Comparison of ENCODE assay signal across 9 mouse cellular contexts in genomic region chr6:83505554-83505953, GRCm38 (mm10). TPM values are rescaled to one million over a fixed set of nuclear protein-coding genes. Genes with fewer than 3 reads are reported as not detected.
A peak's percentile ranks its signal among the peaks of the same experiment; 100 is the strongest.
DNase-seq lines count a peak whose midpoint lies in the region; ATAC-seq and TF ChIP-seq lines count a peak whose summit lies in the region.
"Had no signal": no experiment of that assay in that cellular context is flagged by ENCODE, and none has a peak within 500 bp of the region (broad histone marks: within the 10 kb centered on the region; RNA-seq: fewer than 3 reads in every experiment).

No protein-coding gene starts in this region.

- no peak overlapping the region for H3ac ChIP-seq in myocyte (ENCODE audit: control insufficient read depth, insufficient read length)

- H3K4me3 ChIP-seq in kidney, postnatal 0 days (replicated peaks; ENCODE audit: low read depth, low read length), result peak overlapping the region; percentile 49; the same call in 1 of the 2 replicates
- peak overlapping the region; percentile 85 for H3K4me3 ChIP-seq in embryonic facial prominence, embryonic 12.5 days
- H3K4me3 ChIP-seq in intestine, embryonic 15.5 days (replicated peaks), result no peak overlapping the region
- peak overlapping the region; percentile 42 for H3K4me3 ChIP-seq in myocyte
- no peak overlapping the region for H3K4me3 ChIP-seq in thymus, adult 2 months (ENCODE audit: control insufficient read depth, insufficient read depth, low read length)

- H3K4me1 ChIP-seq in kidney, postnatal 0 days (replicated peaks; ENCODE audit: insufficient read depth, low read length), result peaks cover 8% of the 10 kb centered on the region; the same call in 1 of the 2 replicates
- H3K4me1 ChIP-seq in embryonic facial prominence, embryonic 12.5 days, result peaks cover 6% of the 10 kb centered on the region
- H3K4me1 ChIP-seq in intestine, embryonic 15.5 days (replicated peaks), result peaks cover 4% of the 10 kb centered on the region; the same call in 1 of the 2 replicates
- H3K4me1 ChIP-seq in thymus, adult 2 months (replicated peaks; ENCODE audit: control insufficient read depth, insufficient read depth, low read length), result peaks cover 15% of the 10 kb centered on the region

- no peak for ATAC-seq in kidney, postnatal 0 days (replicated peaks; ENCODE audit: low FRiP score, low read depth)
- no peak for ATAC-seq in embryonic facial prominence, embryonic 12.5 days (ENCODE audit: insufficient number of reproducible peaks, insufficient read depth, low FRiP score, low TSS enrichment)
- ATAC-seq in intestine, embryonic 15.5 days, result no peak

- no peak for DNase-seq in kidney, postnatal 0 days (ENCODE audit: low spot score)
- DNase-seq in kidney, adult 11 months, result no peak
- no peak for DNase-seq in right cerebral cortex, postnatal 10 days (ENCODE audit: low spot score in 2 of 2)
- DNase-seq in thymus, adult 2 months, result no peak
- no peak for DNase-seq in adrenal gland, postnatal 36 days
- DNase-seq: lung, postnatal 14 days had no signal

- peak overlapping the region; percentile 83 for H3K4me2 ChIP-seq in kidney, postnatal 0 days (ENCODE audit: low read length)
- peak overlapping the region; percentile 68 for H3K4me2 ChIP-seq in embryonic facial prominence, embryonic 12.5 days (replicated peaks)
- H3K4me2 ChIP-seq in intestine, embryonic 15.5 days (replicated peaks), result peak overlapping the region; percentile 71
- H3K4me2 ChIP-seq in myocyte (ENCODE audit: low read depth), result peak overlapping the region; percentile 96

- H3K79me2 ChIP-seq in myocyte (ENCODE audit: control insufficient read depth, insufficient read depth), result peaks cover 16% of the 10 kb centered on the region

- peak overlapping the region; percentile 74; the same call in 1 of the 2 replicates for H3K9ac ChIP-seq in kidney, postnatal 0 days (ENCODE audit: low read depth, low read length)
- H3K9ac ChIP-seq in embryonic facial prominence, embryonic 12.5 days, result no peak overlapping the region
- H3K9ac ChIP-seq in intestine, embryonic 15.5 days, result peak overlapping the region; percentile 65; the same call in 1 of the 2 replicates

- TF ChIP-seq CTCF in kidney, postnatal 0 days (IDR thresholded peaks at IDR 0.05; ENCODE audit: low read depth), result no peak
- TF ChIP-seq CTCF in thymus, adult 2 months (IDR thresholded peaks at IDR 0.05; ENCODE audit: borderline replicate concordance, control insufficient read depth, extremely low read depth, insufficient read depth, low read length, poor library complexity), result no peak

- H3K27me3 ChIP-seq in kidney, postnatal 0 days (ENCODE audit: insufficient read depth, low read length), result no peaks in the 10 kb centered on the region
- H3K27me3 ChIP-seq in embryonic facial prominence, embryonic 12.5 days, result no peaks in the 10 kb centered on the region
- H3K27me3 ChIP-seq in intestine, embryonic 15.5 days (replicated peaks), result no peaks in the 10 kb centered on the region
- no peaks in the 10 kb centered on the region for H3K27me3 ChIP-seq in myocyte (ENCODE audit: control insufficient read depth, insufficient read depth, insufficient read length)
- H3K27me3 ChIP-seq in thymus, adult 2 months (ENCODE audit: control insufficient read depth, insufficient read depth, low read length), result no peaks in the 10 kb centered on the region

- peak overlapping the region; percentile 90; the same call in 1 of the 2 replicates for H3K27ac ChIP-seq in kidney, postnatal 0 days
- 0 out of 2 replicates have a peak overlapping the region, but pooled peaks have one; percentile 23 for H3K27ac ChIP-seq in embryonic facial prominence, embryonic 12.5 days
- H3K27ac ChIP-seq in intestine, embryonic 15.5 days, result no peak overlapping the region
- H3K27ac ChIP-seq in thymus, adult 2 months (ENCODE audit: control insufficient read depth, insufficient read depth, low read length), result no peak overlapping the region

- H3K9me3 ChIP-seq in kidney, postnatal 0 days (replicated peaks; ENCODE audit: low read length), result no peaks in the 10 kb centered on the region
- H3K9me3 ChIP-seq in embryonic facial prominence, embryonic 12.5 days, result no peaks in the 10 kb centered on the region
- H3K9me3 ChIP-seq in intestine, embryonic 15.5 days, result no peaks in the 10 kb centered on the region

- 87% methylated on average over 4 of the region's 4 CpGs for WGBS in kidney, postnatal 0 days
- WGBS in embryonic facial prominence, embryonic 12.5 days, result 93% methylated on average over 4 of the region's 4 CpGs
- WGBS in intestine, embryonic 15.5 days, result 89% methylated on average over 4 of the region's 4 CpGs
- 93% methylated on average over 4 of the region's 4 CpGs for WGBS in thymus, adult 2 months

- no peak for TF ChIP-seq POLR2A in myocyte (IDR thresholded peaks at IDR 0.05; ENCODE audit: insufficient read length, low read depth)
- no peak for TF ChIP-seq POLR2A in thymus, adult 2 months (IDR thresholded peaks at IDR 0.05; ENCODE audit: control insufficient read depth, extremely low read depth, insufficient read depth, low read length, poor library complexity)

- H3K36me3 ChIP-seq in kidney, postnatal 0 days (ENCODE audit: insufficient read depth, low read length), result no peaks in the 10 kb centered on the region
- 0 out of 2 replicates have a peak, but pooled peaks cover under 1% of the 10 kb centered on the region for H3K36me3 ChIP-seq in embryonic facial prominence, embryonic 12.5 days
- no peaks in the 10 kb centered on the region for H3K36me3 ChIP-seq in intestine, embryonic 15.5 days
- no peaks in the 10 kb centered on the region for H3K36me3 ChIP-seq in myocyte (ENCODE audit: control insufficient read depth, insufficient read depth)
- H3K36me3 ChIP-seq in thymus, adult 2 months (ENCODE audit: control insufficient read depth, insufficient read depth, low read length), result no peaks in the 10 kb centered on the region

TF ChIP-seq in myocyte, 11 proteins besides CTCF, POLR2A, EP300 and RAD21:
- no peak for TF ChIP-seq CEBPB (IDR thresholded peaks at IDR 0.05; ENCODE audit: insufficient read depth, poor library complexity, severe bottlenecking)
- no peak for TF ChIP-seq POLR2AphosphoS2 (IDR thresholded peaks at IDR 0.05; ENCODE audit: insufficient read length, low read depth)
- no peak for TF ChIP-seq MYOD1 (IDR thresholded peaks at IDR 0.05; ENCODE audit: control insufficient read depth in 1 of 3, insufficient read length in 2 of 3, low read depth in 2 of 3)
- TF ChIP-seq MYOG (IDR thresholded peaks at IDR 0.05; ENCODE audit: control insufficient read depth in 1 of 3, insufficient read depth in 1 of 3, insufficient read length in 2 of 3, low read depth in 2 of 3), result no peak
- TF ChIP-seq TCF3 (IDR thresholded peaks at IDR 0.05; ENCODE audit: insufficient read length, low read depth), result no peak
- no peak for TF ChIP-seq USF1 (IDR thresholded peaks at IDR 0.05; ENCODE audit: low read depth)
- TF ChIP-seq MAX (IDR thresholded peaks at IDR 0.05; ENCODE audit: low read depth), result no peak
- TF ChIP-seq E2F4 (IDR thresholded peaks at IDR 0.05; ENCODE audit: insufficient read depth), result no peak
- no peak for TF ChIP-seq SRF (IDR thresholded peaks at IDR 0.05; ENCODE audit: control insufficient read depth, insufficient read length, low read depth)
- TF ChIP-seq REST (IDR thresholded peaks at IDR 0.05; ENCODE audit: insufficient read depth, insufficient read length), result no peak
- TF ChIP-seq TCF12 (IDR thresholded peaks at IDR 0.05; ENCODE audit: insufficient read depth, poor library complexity, severe bottlenecking), result no peak
TF ChIP-seq in myocyte: peak in this region for 0.

RNA-seq across cellular contexts. Expression of gene Dguok, which starts 1.2 kb away (rescaled TPM):
- polyA plus RNA-seq in kidney, postnatal 0 days (2015; fragmentation: Nextera tagmentation; extraction: Ambion mirVana), result 73.0 and 75.5 TPM in 2 replicates
- polyA plus RNA-seq in embryonic facial prominence, embryonic 12.5 days (2016; fragmentation: Nextera tagmentation; extraction: Ambion mirVana), result 75.5 and 79.1 TPM in 2 replicates
- polyA plus RNA-seq in intestine, embryonic 15.5 days (2015; fragmentation: Nextera tagmentation; extraction: Ambion mirVana), result 68.8 and 73.3 TPM in 2 replicates
- 28.6 TPM for polyA plus RNA-seq in myocyte (2012; fragmentation: generic; extraction: Trizol)
- 52.1 and 65.4 TPM in 2 replicates for polyA plus RNA-seq in thymus, adult 2 months (2012; rRNA removed)
- total RNA-seq in adrenal gland, postnatal 36 days (2021), result 10 to 100 TPM; 44.5 to 47.5 TPM

RNA-seq across cellular contexts. Expression of gene Actg2, which starts 30.5 kb away (rescaled TPM):
- polyA plus RNA-seq in kidney, postnatal 0 days (2015; fragmentation: Nextera tagmentation; extraction: Ambion mirVana), result 21.8 and 28.8 TPM in 2 replicates
- 2.9 and 4.4 TPM in 2 replicates for polyA plus RNA-seq in embryonic facial prominence, embryonic 12.5 days (2016; fragmentation: Nextera tagmentation; extraction: Ambion mirVana)
- polyA plus RNA-seq in intestine, embryonic 15.5 days (2015; fragmentation: Nextera tagmentation; extraction: Ambion mirVana), result 1,278 and 1,309 TPM in 2 replicates
- 80.1 TPM for polyA plus RNA-seq in myocyte (2012; fragmentation: generic; extraction: Trizol)
- 2.3 and 3.5 TPM in 2 replicates for polyA plus RNA-seq in thymus, adult 2 months (2012; rRNA removed)
- under 1 TPM; 0.30 to 0.76 TPM for total RNA-seq in adrenal gland, postnatal 36 days (2021)

RNA-seq across cellular contexts. Expression of gene Tet3, which starts 46.7 kb away (rescaled TPM):
- polyA plus RNA-seq in kidney, postnatal 0 days (2015; fragmentation: Nextera tagmentation; extraction: Ambion mirVana), result 32.3 and 33.0 TPM in 2 replicates
- 40.0 and 41.1 TPM in 2 replicates for polyA plus RNA-seq in embryonic facial prominence, embryonic 12.5 days (2016; fragmentation: Nextera tagmentation; extraction: Ambion mirVana)
- 41.8 and 42.8 TPM in 2 replicates for polyA plus RNA-seq in intestine, embryonic 15.5 days (2015; fragmentation: Nextera tagmentation; extraction: Ambion mirVana)
- 11.4 TPM for polyA plus RNA-seq in myocyte (2012; fragmentation: generic; extraction: Trizol)
- 32.6 and 43.3 TPM in 2 replicates for polyA plus RNA-seq in thymus, adult 2 months (2012; rRNA removed)
- total RNA-seq in adrenal gland, postnatal 36 days (2021), result 10 to 100 TPM; 25.2 to 38.5 TPM

Comparison
In these comparisons a context has a peak if more than half of its experiments do, and no peak if none do; other contexts are left out.
1. H3K27ac ChIP-seq: peak in kidney, postnatal 0 days (single experiment) and embryonic facial prominence, embryonic 12.5 days (single experiment); none in intestine, embryonic 15.5 days (single experiment) and thymus, adult 2 months (single experiment).
2. H3K4me3 ChIP-seq: peak in kidney, postnatal 0 days (single experiment), embryonic facial prominence, embryonic 12.5 days (single experiment) and myocyte (single experiment); none in intestine, embryonic 15.5 days (single experiment) and thymus, adult 2 months (single experiment).
3. RNA of gene Actg2, which starts 30.5 kb away (polyA plus RNA-seq): 1,278 to 1,309 TPM in intestine, embryonic 15.5 days; 80.1 TPM in myocyte (single experiment), 21.8 to 28.8 TPM in kidney, postnatal 0 days, 2.9 to 4.4 TPM in embryonic facial prominence, embryonic 12.5 days and 2.3 to 3.5 TPM in thymus, adult 2 months; every median in the first group is over 10 times any median in the second.
4. Peak in every context shown above with its lines, with median percentiles within 50 percentile points of each other: H3K4me2 ChIP-seq.